Mouse (Mus musculus) MN1 (cell line): ENCODE measurements at regions not wholly inside any gene's neighbourhood (a gene's known extent, or its start where the extent isn't known, plus 50 kb on each side); places are given as distances from the start of the nearest gene placed in this dataset.
A peak's percentile ranks its signal among the peaks of the same experiment; 100 is the strongest.

Experiments
- DNase-seq: peaks from one replicate; pipeline ENCODE4 v3.0.0-alpha.2; 2016; ENCODE audit warnings: low spot score

- no peak for DNase-seq
Observed at GRCm38 (mm10) chr14:106190721-106191120, 84.7 kb downstream of the Trim52 start.

GRCm38 (mm10) chr14:106193583-106193982, 87.6 kb downstream of the Trim52 start:
- no peak for DNase-seq

GRCm38 (mm10) chr14:106194104-106194503, 88.1 kb downstream of the Trim52 start:
- no peak for DNase-seq

GRCm38 (mm10) chr14:106197826-106198225, 91.8 kb downstream of the Trim52 start:
- DNase-seq = no peak

GRCm38 (mm10) chr14:106199109-106199508, 93.1 kb downstream of the Trim52 start:
- no peak for DNase-seq

GRCm38 (mm10) chr14:106199536-106200319, 93.7 kb downstream of the Trim52 start:
- DNase-seq = no peak

GRCm38 (mm10) chr14:106211062-106211461, 105.1 kb downstream of the Trim52 start:
- DNase-seq = no peak

GRCm38 (mm10) chr14:106217681-106218080, 111.7 kb downstream of the Trim52 start:
- DNase-seq = no peak

- DNase-seq = no peak
Observed at GRCm38 (mm10) chr14:106219293-106219797, 113.3 kb downstream of the Trim52 start.

GRCm38 (mm10) chr14:106225401-106225800, 119.4 kb downstream of the Trim52 start:
- no peak for DNase-seq

- DNase-seq = no peak
Observed at GRCm38 (mm10) chr14:106241721-106242405, 135.9 kb downstream of the Trim52 start.

- DNase-seq = peak; percentile 6
Observed at GRCm38 (mm10) chr14:106259396-106260108, 153.6 kb downstream of the Trim52 start.

- DNase-seq = no peak
Observed at GRCm38 (mm10) chr14:106265290-106265689, 159.3 kb downstream of the Trim52 start.

- no peak for DNase-seq
Observed at GRCm38 (mm10) chr14:106267679-106268561, 161.9 kb downstream of the Trim52 start.

GRCm38 (mm10) chr14:106269680-106270079, 163.7 kb downstream of the Trim52 start:
- no peak for DNase-seq

GRCm38 (mm10) chr14:106313558-106313957, 207.6 kb downstream of the Trim52 start:
- no peak for DNase-seq

- no peak for DNase-seq
Observed at GRCm38 (mm10) chr14:106314079-106314551, 208.1 kb downstream of the Trim52 start.

GRCm38 (mm10) chr14:106318767-106319166, 212.8 kb downstream of the Trim52 start:
- no peak for DNase-seq

- peak; percentile 9 for DNase-seq
Observed at GRCm38 (mm10) chr14:106327653-106328283, 221.8 kb downstream of the Trim52 start.

GRCm38 (mm10) chr14:106364767-106365623, 259.0 kb downstream of the Trim52 start:
- no peak for DNase-seq
